Mouse (Mus musculus): ENCODE results near the gene Cgrrf1.

- TF ChIP-seq POLR2A (IDR thresholded peaks at IDR 0.05; ENCODE audit: control insufficient read depth, extremely low read depth, insufficient read depth, low read length, poor library complexity) (no peak), CTCF (IDR thresholded peaks at IDR 0.05; ENCODE audit: borderline replicate concordance, control insufficient read depth, extremely low read depth, insufficient read depth, low read length, poor library complexity) (no peak)
Measured at GRCm38 (mm10) chr14:46821271-46821872, 10.6 kb upstream of the Cgrrf1 start.

Data from thymus, adult 2 months (tissue).